Mouse (Mus musculus) embryonic facial prominence, embryonic 14.5 days (tissue): ENCODE results near the gene Col6a2. TPM values are rescaled to one million over a fixed set of nuclear protein-coding genes. Genes with fewer than 3 reads are reported as not detected.

Experiments used
- ATAC-seq: fragments of 200-750 bp; cut with Nextera tagmentation; 2 replicates; pipeline ENCODE4 v1.8.0; 2017; ENCODE audit warnings: low read depth, moderate number of reproducible peaks, moderate TSS enrichment
- DNase-seq: peaks from one replicate; pipeline ENCODE4 v3.0.0-alpha.2; 2015; ENCODE audit warnings: low spot score
- H3K27ac ChIP-seq: fragments of 300-500 bp; sonication (generic); replicated peaks from 2 replicates; pipeline ENCODE4 v1.5.1; 2014; ENCODE audit warnings: low read depth, mild to moderate bottlenecking, low read length, moderate library complexity
- H3K27me3 ChIP-seq: fragments of 300-500 bp; sonication (generic); replicated peaks from 2 replicates; pipeline ENCODE4 v1.6.1; 2014; ENCODE audit warnings: low read length; ENCODE audit not compliant: control insufficient read depth, insufficient read depth
- H3K36me3 ChIP-seq: fragments of 300-500 bp; sonication (generic); 2 replicates; pipeline ENCODE4 v1.6.1; 2014; ENCODE audit warnings: low read length, mixed read lengths; ENCODE audit not compliant: control insufficient read depth, insufficient read depth
- H3K4me1 ChIP-seq: fragments of 300-500 bp; sonication (generic); 2 replicates; pipeline ENCODE4 v1.6.1; 2014; ENCODE audit warnings: antibody characterized with exemption, low read length; ENCODE audit not compliant: control insufficient read depth, insufficient read depth
- H3K4me2 ChIP-seq: fragments of 300-500 bp; sonication (generic); 2 replicates; pipeline ENCODE4 v1.6.1; 2014; ENCODE audit warnings: low read depth, mild to moderate bottlenecking, low read length, moderate library complexity, mixed read lengths
- H3K4me3 ChIP-seq: fragments of 300-500 bp; sonication (generic); 2 replicates; pipeline ENCODE4 v1.5.1; 2014; ENCODE audit warnings: low read depth, mild to moderate bottlenecking, low read length
- H3K9ac ChIP-seq: fragments of 300-500 bp; sonication (generic); 2 replicates; pipeline ENCODE4 v1.6.1; 2014; ENCODE audit warnings: low read depth, mild to moderate bottlenecking, low read length, moderate library complexity, mixed read lengths
- H3K9me3 ChIP-seq: fragments of 300-500 bp; sonication (generic); 2 replicates; pipeline ENCODE4 v1.6.1; 2016; ENCODE audit warnings: low read length; ENCODE audit not compliant: control insufficient read depth
- WGBS: fragments of 180-500 bp; shearing (Covaris S2); extraction: QIAGEN DNeasy Blood & Tissue Kit; methylation state at CpG from one replicate; pipeline ENCODE4 v1.1.7; 2014; 5-methylcytosine and 5-hydroxymethylcytosine counted together
- polyA plus RNA-seq: library from polyadenylated mRNA; unstranded; fragments of >200 nt; fragmentation: Nextera tagmentation; extraction: Ambion mirVana; gene quantifications from 2 replicates; pipeline ENCODE4 v1.2.1, GENCODE M21; 2014

Gene Col6a2
- polyA plus RNA-seq, 1 experiment from 2014 or later: 243 TPM

- peaks cover 83% of the 10 kb centered on the region for H3K36me3 ChIP-seq
- no peaks in the 10 kb centered on the region for H3K9me3 ChIP-seq
- DNase-seq: no peak
- no peak overlapping the region for H3K27ac ChIP-seq
- H3K4me3 ChIP-seq: no peak overlapping the region
- no peak overlapping the region for H3K4me2 ChIP-seq
- ATAC-seq: no peak
- H3K9ac ChIP-seq: no peak overlapping the region
- WGBS: 78% methylated on average over 3 of the region's 3 CpGs
- H3K4me1 ChIP-seq: no peaks in the 10 kb centered on the region
- H3K27me3 ChIP-seq: no peaks in the 10 kb centered on the region
Observed at GRCm38 (mm10) chr10:76551556-76551955, 71.9 kb downstream of the Col6a2 start.

- no peak overlapping the region for H3K4me2 ChIP-seq
- no peak overlapping the region for H3K4me3 ChIP-seq
- H3K4me1 ChIP-seq: no peaks in the 10 kb centered on the region
- ATAC-seq (no peak), DNase-seq (no peak)
- no peak overlapping the region for H3K27ac ChIP-seq
- H3K27me3 ChIP-seq: no peaks in the 10 kb centered on the region
- 84% methylated on average over 5 of the region's 5 CpGs for WGBS
- H3K9me3 ChIP-seq: no peaks in the 10 kb centered on the region
- H3K36me3 ChIP-seq: peaks cover 94% of the 10 kb centered on the region
- H3K9ac ChIP-seq: no peak overlapping the region
Observed at GRCm38 (mm10) chr10:76550458-76550857, 73.0 kb downstream of the Col6a2 start.

GRCm38 (mm10) chr10:76548218-76548617, 75.2 kb downstream of the Col6a2 start:
- no peaks in the 10 kb centered on the region for H3K4me1 ChIP-seq
- H3K4me2 ChIP-seq: no peak overlapping the region
- ATAC-seq (no peak), DNase-seq (no peak)
- H3K36me3 ChIP-seq: peaks cover 99% of the 10 kb centered on the region
- H3K27me3 ChIP-seq: no peaks in the 10 kb centered on the region
- no peak overlapping the region for H3K4me3 ChIP-seq
- no peak overlapping the region for H3K9ac ChIP-seq
- H3K27ac ChIP-seq: no peak overlapping the region
- 92% methylated on average over 8 of the region's 8 CpGs for WGBS
- no peaks in the 10 kb centered on the region for H3K9me3 ChIP-seq

GRCm38 (mm10) chr10:76546566-76546965, 76.9 kb downstream of the Col6a2 start:
- H3K4me2 ChIP-seq: no peak overlapping the region

More at GRCm38 (mm10) chr10:76546566-76546965, 76.9 kb downstream of the Col6a2 start:
- Histone ChIP-seq H3K27me3 (no peaks in the 10 kb centered on the region), H3K9me3 (no peaks in the 10 kb centered on the region), H3K9ac (no peak overlapping the region), H3K27ac (no peak overlapping the region), H3K4me1 (no peaks in the 10 kb centered on the region), H3K4me3 (no peak overlapping the region), H3K36me3 (peaks cover 99% of the 10 kb centered on the region)
- ATAC-seq (no peak), DNase-seq (no peak)
- WGBS: 95% methylated on average over 7 of the region's 8 CpGs

Other genes starting within 250 kb of the Col6a2 start
- not detected in 2 replicates for gene AC141477.1, start 183.2 kb downstream of the Col6a2 start, polyA plus RNA-seq
- 17.5 and 19.1 TPM in 2 replicates for gene Pcnt, start 180.8 kb downstream of the Col6a2 start, polyA plus RNA-seq
- gene 2610028H24Rik, start 174.5 kb downstream of the Col6a2 start, polyA plus RNA-seq: 0.25 and 2.2 TPM in 2 replicates
- gene Mcm3ap, start 154.7 kb downstream of the Col6a2 start, polyA plus RNA-seq: 53.1 and 63.3 TPM in 2 replicates
- 3.3 and 4.2 TPM in 2 replicates for gene Ybey, start 154.5 kb downstream of the Col6a2 start, polyA plus RNA-seq
- gene Lss, start 92.0 kb downstream of the Col6a2 start, polyA plus RNA-seq: 19.2 and 27.9 TPM in 2 replicates
- gene Spatc1l, start 61.4 kb downstream of the Col6a2 start, polyA plus RNA-seq: not detected in 2 replicates
- gene Ftcd, start 48.0 kb downstream of the Col6a2 start, polyA plus RNA-seq: 0.11 TPM in 1 of 2 replicates, not detected in the other
- 405 and 419 TPM in 2 replicates for gene Col6a1, start 102.5 kb upstream of the Col6a2 start, polyA plus RNA-seq